Mouse (Mus musculus): ENCODE results near the gene Gm45208.

DNA sequence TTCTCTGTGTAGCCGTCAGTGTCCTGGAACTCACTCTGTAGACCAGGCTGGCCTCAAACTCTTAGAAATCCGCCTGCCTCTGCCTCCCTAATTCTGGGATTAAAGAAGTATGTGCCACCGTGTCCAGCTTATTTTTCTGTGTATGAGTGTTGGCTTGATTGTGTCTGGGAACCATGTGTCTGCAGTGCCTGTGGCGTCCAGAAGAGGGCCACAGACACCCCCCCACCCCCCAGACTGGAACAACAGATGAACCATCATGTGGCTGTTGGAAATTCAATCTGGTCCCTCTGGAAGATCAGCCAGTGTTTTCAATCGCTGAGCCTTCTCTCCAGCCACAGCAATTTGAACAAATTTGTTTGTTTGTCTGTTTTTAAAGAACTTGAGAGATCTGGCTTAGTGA is 21.4 kb downstream of the Gm45208 start:
- TF ChIP-seq MYOG (IDR thresholded peaks at IDR 0.05; ENCODE audit: control insufficient read depth in 1 of 3, insufficient read depth in 1 of 3, insufficient read length in 2 of 3, low read depth in 2 of 3) (no peak), POLR2A (IDR thresholded peaks at IDR 0.05; ENCODE audit: insufficient read length, low read depth) (no peak), MYOD1 (IDR thresholded peaks at IDR 0.05; ENCODE audit: control insufficient read depth in 1 of 3, insufficient read length in 2 of 3, low read depth in 2 of 3) (no peak)
